Mouse (Mus musculus) limb, embryonic 15.5 days (tissue): ENCODE data around the gene Ddc. TPM values are rescaled to one million over a fixed set of nuclear protein-coding genes. Genes with fewer than 3 reads are reported as not detected.
A peak's percentile ranks its signal among the peaks of the same experiment; 100 is the strongest.

Experiments used
- ATAC-seq: fragments of 200-750 bp; cut with Nextera tagmentation; 2 replicates; pipeline ENCODE4 v1.8.0; 2017; ENCODE audit warnings: low read depth, moderate TSS enrichment; ENCODE audit not compliant: insufficient number of reproducible peaks, low FRiP score, low TSS enrichment
- H3K27ac ChIP-seq: fragments of 300-500 bp; sonication (generic); 2 replicates; pipeline ENCODE4 v1.5.1; 2015; ENCODE audit warnings: moderate library complexity, mild to moderate bottlenecking, inconsistent platforms
- H3K27me3 ChIP-seq: fragments of 300-500 bp; sonication (generic); 2 replicates; pipeline ENCODE4 v1.6.1; 2015; ENCODE audit warnings: inconsistent platforms
- H3K36me3 ChIP-seq: fragments of 300-500 bp; sonication (generic); 2 replicates; pipeline ENCODE4 v1.6.1; 2015; ENCODE audit warnings: inconsistent platforms
- H3K4me1 ChIP-seq: fragments of 300-500 bp; sonication (generic); 2 replicates; pipeline ENCODE4 v1.6.1; 2015; ENCODE audit warnings: inconsistent platforms
- H3K4me2 ChIP-seq: fragments of 300-500 bp; sonication (generic); 2 replicates; pipeline ENCODE4 v1.6.1; 2015; ENCODE audit warnings: mild to moderate bottlenecking, inconsistent platforms
- H3K4me3 ChIP-seq: fragments of 300-500 bp; sonication (generic); 2 replicates; pipeline ENCODE4 v1.5.1; 2015; ENCODE audit warnings: mild to moderate bottlenecking, inconsistent platforms
- H3K9ac ChIP-seq: fragments of 300-500 bp; sonication (generic); 2 replicates; pipeline ENCODE4 v1.6.1; 2015; ENCODE audit warnings: inconsistent platforms
- H3K9me3 ChIP-seq: fragments of 300-500 bp; sonication (generic); 2 replicates; pipeline ENCODE4 v1.6.1; 2016; ENCODE audit warnings: inconsistent platforms
- WGBS: fragments of 180-500 bp; shearing (Covaris S2); methylation state at CpG from one replicate; pipeline ENCODE4 v1.1.7; 2015; 5-methylcytosine and 5-hydroxymethylcytosine counted together
- polyA plus RNA-seq: library from polyadenylated mRNA; unstranded; fragments of >200 nt; fragmentation: Nextera tagmentation; extraction: Ambion mirVana; gene quantifications from 2 replicates; pipeline ENCODE4 v1.2.1, GENCODE M21; 2015

The Ddc gene
- polyA plus RNA-seq, 1 experiment from 2014 or later = 17.6 TPM

GRCm38 (mm10) chr11:11851957-11852505 is 45.9 kb downstream of the Ddc start:
- ATAC-seq = peak; percentile 58
- no peaks in the 10 kb centered on the region for H3K27me3 ChIP-seq
- peak overlapping the region; percentile 84 for H3K27ac ChIP-seq
- no peaks in the 10 kb centered on the region for H3K36me3 ChIP-seq
- no peak overlapping the region for H3K9ac ChIP-seq
- no peak overlapping the region for H3K4me2 ChIP-seq
- WGBS = 55% methylated on average over 6 of the region's 6 CpGs
- peaks cover 44% of the 10 kb centered on the region for H3K4me1 ChIP-seq
- H3K9me3 ChIP-seq = no peaks in the 10 kb centered on the region
- no peak overlapping the region for H3K4me3 ChIP-seq

GRCm38 (mm10) chr11:11850476-11851267 is 47.3 kb downstream of the Ddc start:
- no peak overlapping the region for H3K4me2 ChIP-seq
- peaks cover 37% of the 10 kb centered on the region for H3K4me1 ChIP-seq
- no peaks in the 10 kb centered on the region for H3K27me3 ChIP-seq
- no peak for ATAC-seq
- 56% methylated on average over 6 of the region's 6 CpGs for WGBS
- H3K27ac ChIP-seq = peak overlapping the region; percentile 84
- H3K9me3 ChIP-seq = no peaks in the 10 kb centered on the region
- H3K36me3 ChIP-seq = no peaks in the 10 kb centered on the region
- no peak overlapping the region for H3K4me3 ChIP-seq
- H3K9ac ChIP-seq = no peak overlapping the region

GRCm38 (mm10) chr11:11849513-11850311 is 48.2 kb downstream of the Ddc start:
- H3K4me3 ChIP-seq = no peak overlapping the region
- ATAC-seq = no peak
- peaks cover 35% of the 10 kb centered on the region for H3K4me1 ChIP-seq
- no peak overlapping the region for H3K9ac ChIP-seq
- H3K9me3 ChIP-seq = no peaks in the 10 kb centered on the region
- no peaks in the 10 kb centered on the region for H3K27me3 ChIP-seq
- 51% methylated on average over 13 of the region's 13 CpGs for WGBS
- peak overlapping the region; percentile 84 for H3K27ac ChIP-seq
- H3K36me3 ChIP-seq = no peaks in the 10 kb centered on the region
- H3K4me2 ChIP-seq = no peak overlapping the region

- peaks cover 39% of the 10 kb centered on the region for H3K4me1 ChIP-seq
- no peaks in the 10 kb centered on the region for H3K27me3 ChIP-seq
- H3K27ac ChIP-seq = no peak overlapping the region
- WGBS = 92% methylated on average over 4 of the region's 4 CpGs
- no peak overlapping the region for H3K4me2 ChIP-seq
- no peaks in the 10 kb centered on the region for H3K9me3 ChIP-seq
- no peak overlapping the region for H3K4me3 ChIP-seq
- ATAC-seq = no peak
- no peak overlapping the region for H3K9ac ChIP-seq
- no peaks in the 10 kb centered on the region for H3K36me3 ChIP-seq
Observed at GRCm38 (mm10) chr11:11848467-11848866, 49.5 kb downstream of the Ddc start.

- ATAC-seq = peak; percentile 20; the same call in 1 of the 2 replicates
- H3K9me3 ChIP-seq = no peaks in the 10 kb centered on the region
- H3K27me3 ChIP-seq = no peaks in the 10 kb centered on the region
- peaks cover 23% of the 10 kb centered on the region for H3K4me1 ChIP-seq
- WGBS = 58% methylated on average over 8 of the region's 8 CpGs
- H3K36me3 ChIP-seq = no peaks in the 10 kb centered on the region
- no peak overlapping the region for H3K4me2 ChIP-seq
- no peak overlapping the region for H3K9ac ChIP-seq
- no peak overlapping the region for H3K4me3 ChIP-seq
- peak overlapping the region; percentile 87 for H3K27ac ChIP-seq
Observed at GRCm38 (mm10) chr11:11845044-11845443, 52.9 kb downstream of the Ddc start.

GRCm38 (mm10) chr11:11844367-11844971 is 53.5 kb downstream of the Ddc start:
- Histone ChIP-seq H3K4me2 (no peak overlapping the region), H3K27ac (peak overlapping the region; percentile 87), H3K9me3 (no peaks in the 10 kb centered on the region), H3K4me3 (no peak overlapping the region), H3K9ac (no peak overlapping the region), H3K27me3 (no peaks in the 10 kb centered on the region), H3K4me1 (peaks cover 19% of the 10 kb centered on the region), H3K36me3 (no peaks in the 10 kb centered on the region)
- 36% methylated on average over 13 of the region's 13 CpGs for WGBS
- peak; percentile 90 for ATAC-seq

- WGBS = 68% methylated on average over 4 of the region's 4 CpGs
- Histone ChIP-seq H3K9ac (no peak overlapping the region), H3K27me3 (no peaks in the 10 kb centered on the region), H3K36me3 (no peaks in the 10 kb centered on the region), H3K4me2 (no peak overlapping the region), H3K4me3 (no peak overlapping the region), H3K27ac (no peak overlapping the region), H3K4me1 (peaks cover 27% of the 10 kb centered on the region), H3K9me3 (no peaks in the 10 kb centered on the region)
- no peak for ATAC-seq
Observed at GRCm38 (mm10) chr11:11841590-11841989, 56.4 kb downstream of the Ddc start.

- Histone ChIP-seq H3K27ac (no peak overlapping the region), H3K27me3 (no peaks in the 10 kb centered on the region), H3K9ac (no peak overlapping the region), H3K36me3 (no peaks in the 10 kb centered on the region), H3K4me3 (no peak overlapping the region), H3K4me1 (peaks cover 32% of the 10 kb centered on the region), H3K4me2 (no peak overlapping the region), H3K9me3 (no peaks in the 10 kb centered on the region)
- WGBS = 65% methylated on average over 2 of the region's 2 CpGs
- no peak for ATAC-seq
Observed at GRCm38 (mm10) chr11:11840746-11841145, 57.2 kb downstream of the Ddc start.

GRCm38 (mm10) chr11:11839874-11840273 is 58.1 kb downstream of the Ddc start:
- peaks cover 30% of the 10 kb centered on the region for H3K4me1 ChIP-seq
- no peak overlapping the region for H3K27ac ChIP-seq
- H3K36me3 ChIP-seq = no peaks in the 10 kb centered on the region
- no peak overlapping the region for H3K9ac ChIP-seq
- H3K4me2 ChIP-seq = no peak overlapping the region
- no peak for ATAC-seq
- no peak overlapping the region for H3K4me3 ChIP-seq
- 85% methylated on average over 7 of the region's 7 CpGs for WGBS
- H3K27me3 ChIP-seq = no peaks in the 10 kb centered on the region
- no peaks in the 10 kb centered on the region for H3K9me3 ChIP-seq

GRCm38 (mm10) chr11:11837384-11837783 is 60.6 kb downstream of the Ddc start:
- H3K4me1 ChIP-seq = peaks cover 29% of the 10 kb centered on the region
- H3K4me2 ChIP-seq = no peak overlapping the region
- no peaks in the 10 kb centered on the region for H3K36me3 ChIP-seq
- no peak for ATAC-seq
- 50% methylated on average over 5 of the region's 5 CpGs for WGBS
- peak overlapping the region; percentile 79 for H3K27ac ChIP-seq
- H3K9ac ChIP-seq = no peak overlapping the region
- no peaks in the 10 kb centered on the region for H3K27me3 ChIP-seq
- no peaks in the 10 kb centered on the region for H3K9me3 ChIP-seq
- H3K4me3 ChIP-seq = no peak overlapping the region

- no peak overlapping the region for H3K9ac ChIP-seq
- no peaks in the 10 kb centered on the region for H3K36me3 ChIP-seq
- H3K9me3 ChIP-seq = no peaks in the 10 kb centered on the region
- H3K27me3 ChIP-seq = no peaks in the 10 kb centered on the region
- peak overlapping the region; percentile 15; the same call in 1 of the 2 replicates for H3K4me2 ChIP-seq
- no peak overlapping the region for H3K4me3 ChIP-seq
- ATAC-seq = no peak
- H3K4me1 ChIP-seq = peaks cover 34% of the 10 kb centered on the region
- WGBS = 43% methylated on average over 18 of the region's 18 CpGs
- H3K27ac ChIP-seq = peak overlapping the region; percentile 79
Observed at GRCm38 (mm10) chr11:11836713-11837370, 61.1 kb downstream of the Ddc start.
